Mouse (Mus musculus) stomach, postnatal 0 days (tissue): ENCODE data around the gene Rad9b.

Source experiments
- CTCF ChIP-seq: IDR thresholded peaks from 2 replicates; pipeline ENCODE4 v1.5.1; 2016; ENCODE audit warnings: antibody characterized with exemption, low read depth, mild to moderate bottlenecking, moderate library complexity
- EP300 ChIP-seq: optimal IDR thresholded peaks from 2 replicates; pipeline ENCODE3; 2016; ENCODE audit warnings: antibody characterized with exemption

DNA sequence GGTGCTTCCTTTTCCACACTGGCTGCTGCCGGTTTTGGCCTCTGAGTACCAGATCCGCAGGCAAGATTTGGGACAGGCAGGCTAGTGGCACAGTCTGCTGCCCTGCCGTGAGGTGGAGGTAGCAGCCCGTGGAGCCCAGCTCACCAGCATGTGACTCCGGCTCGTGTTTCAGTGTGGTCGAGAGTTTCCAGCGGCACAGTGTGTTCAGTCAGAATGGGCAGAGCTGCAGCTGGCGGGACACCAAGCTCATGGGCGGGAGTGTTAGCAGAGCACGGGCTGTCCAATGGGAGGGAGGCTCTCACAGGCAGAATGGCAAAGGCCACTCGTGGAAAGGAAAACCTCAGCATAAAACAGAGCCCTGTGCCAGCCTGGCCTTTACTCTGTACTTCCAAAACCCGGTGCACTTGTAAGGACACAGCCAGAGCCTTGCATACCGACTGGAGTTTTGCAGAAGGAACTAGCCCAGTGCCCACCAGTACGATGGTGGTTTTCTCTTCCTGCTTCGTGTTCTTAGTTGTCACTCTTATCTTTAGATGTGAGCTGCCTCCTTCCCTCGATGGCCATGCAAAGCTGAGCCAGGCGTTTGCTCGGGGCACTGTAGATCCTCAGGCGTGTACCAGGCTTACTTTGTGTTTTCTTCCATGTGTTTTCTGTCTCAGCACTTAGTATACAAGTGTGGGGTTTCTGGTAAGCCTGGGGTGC lies 38.9 kb downstream of the Rad9b start:
- TF ChIP-seq CTCF (peak; percentile 66), EP300 (no peak)
